In the genomic region with DNA sequence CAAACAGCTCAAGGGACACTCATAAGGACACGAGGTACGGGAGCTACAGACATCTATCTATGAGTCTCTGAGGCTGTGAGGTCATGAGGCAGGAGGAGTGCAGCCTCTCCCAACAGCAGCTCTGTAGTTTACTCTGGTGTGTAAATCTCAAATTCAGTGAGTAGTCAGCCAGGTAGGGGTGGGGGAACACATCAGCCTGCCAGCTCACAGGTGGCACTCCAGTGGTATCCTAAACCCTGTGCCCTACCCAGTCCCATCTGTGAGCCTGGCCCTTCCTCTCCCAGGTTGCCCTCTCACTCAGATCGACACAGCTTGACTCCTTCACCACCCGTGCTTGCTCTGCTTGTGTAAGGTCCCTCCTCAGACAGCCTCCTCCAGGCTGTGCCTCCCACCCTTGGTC, we compare ENCODE assay signal across 30 mouse cellular contexts.
DNase-seq lines count a peak whose midpoint lies in the region; ATAC-seq and TF ChIP-seq lines count a peak whose summit lies in the region.
"Had no signal": no experiment of that assay in that cellular context is flagged by ENCODE, and none has a peak within 500 bp of the region (broad histone marks: within the 10 kb centered on the region; RNA-seq: fewer than 3 reads in every experiment).

No protein-coding gene starts in this region.

- H3K4me3 ChIP-seq in heart, adult 2 months = no peak overlapping the region
- H3K4me3 ChIP-seq in heart, embryonic 14.5 days (ENCODE audit: control insufficient read depth in 1 of 2, insufficient read depth in 1 of 2, low read depth in 1 of 2, low read length in 2 of 2) = no peak overlapping the region
- no peak overlapping the region for H3K4me3 ChIP-seq in kidney, embryonic 15.5 days (replicated peaks)
- H3K4me3 ChIP-seq: embryonic facial prominence, embryonic 12.5 days; layer of hippocampus, adult 2 months; left cerebral cortex, adult 2 months; limb, embryonic 13.5 days; lung, embryonic 15.5 days; myocyte; neural tube, embryonic 12.5 days had no signal

- peaks cover 30% of the 10 kb centered on the region for H3K4me1 ChIP-seq in heart, adult 2 months (ENCODE audit: control insufficient read depth, insufficient read depth, low read length)
- peaks cover 33 to 35% of the 10 kb centered on the region in 2 experiments for H3K4me1 ChIP-seq in heart, embryonic 14.5 days (ENCODE audit: control insufficient read depth in 2 of 2, insufficient read depth in 2 of 2, low read length in 2 of 2)
- peaks cover 24% of the 10 kb centered on the region for H3K4me1 ChIP-seq in kidney, embryonic 15.5 days

- intact Hi-C loops in heart, adult 2 months (cut with DNase I) = no loop called here
- intact Hi-C loops in left cerebral cortex, postnatal 4 days (cut with DNase I) = no loop called here

- H3K27ac ChIP-seq in heart, adult 2 months = peak overlapping the region; percentile 88
- H3K27ac ChIP-seq in heart, embryonic 14.5 days (replicated peaks in 1 of 2; ENCODE audit: control insufficient read depth in 1 of 2, insufficient read depth in 1 of 2, low read depth in 2 of 2, low read length in 2 of 2) = peak overlapping the region; percentile 93 to 94
- no peak overlapping the region for H3K27ac ChIP-seq in kidney, embryonic 15.5 days
- H3K27ac ChIP-seq: embryonic facial prominence, embryonic 12.5 days; layer of hippocampus, adult 2 months; left cerebral cortex, adult 2 months; limb, embryonic 13.5 days; lung, embryonic 15.5 days; neural tube, embryonic 12.5 days; stomach, postnatal 0 days had no signal

- TF ChIP-seq POLR2A in heart, adult 2 months (IDR thresholded peaks at IDR 0.05; ENCODE audit: insufficient read depth, low read depth, low read length) = no peak

- H3K4me2 ChIP-seq in heart, embryonic 14.5 days (ENCODE audit: low read length) = no peak overlapping the region
- H3K4me2 ChIP-seq in kidney, embryonic 15.5 days = no peak overlapping the region
- H3K4me2 ChIP-seq: embryonic facial prominence, embryonic 12.5 days; limb, embryonic 13.5 days; liver, embryonic 11.5 days; lung, embryonic 15.5 days; midbrain, embryonic 11.5 days; neural tube, embryonic 12.5 days had no signal

- H3K27me3 ChIP-seq in heart, adult 2 months (ENCODE audit: control insufficient read depth, insufficient read depth, low read length) = no peaks in the 10 kb centered on the region
- no peaks in the 10 kb centered on the region for H3K27me3 ChIP-seq in heart, embryonic 14.5 days (ENCODE audit: control insufficient read depth, insufficient read depth, low read length)
- no peaks in the 10 kb centered on the region for H3K27me3 ChIP-seq in kidney, embryonic 15.5 days
- H3K27me3 ChIP-seq: embryonic facial prominence, embryonic 12.5 days; limb, embryonic 13.5 days; lung, embryonic 15.5 days; neural tube, embryonic 12.5 days had no signal

- peak overlapping the region; percentile 1; the same call in 1 of the 2 replicates for H3K9ac ChIP-seq in heart, adult 2 months (ENCODE audit: low read depth, low read length)
- peak overlapping the region; percentile 57 for H3K9ac ChIP-seq in heart, embryonic 14.5 days (ENCODE audit: low read length)
- H3K9ac ChIP-seq in kidney, embryonic 15.5 days = no peak overlapping the region
- H3K9ac ChIP-seq: embryonic facial prominence, embryonic 12.5 days; limb, embryonic 13.5 days; lung, embryonic 15.5 days; neural tube, embryonic 12.5 days had no signal

- no peaks in the 10 kb centered on the region for H3K36me3 ChIP-seq in heart, adult 2 months (ENCODE audit: control insufficient read depth, insufficient read depth, low read length)
- H3K36me3 ChIP-seq in heart, embryonic 14.5 days (ENCODE audit: control insufficient read depth, insufficient read depth, low read length) = no peaks in the 10 kb centered on the region
- no peaks in the 10 kb centered on the region for H3K36me3 ChIP-seq in kidney, embryonic 15.5 days
- H3K36me3 ChIP-seq: embryonic facial prominence, embryonic 12.5 days; limb, embryonic 13.5 days; lung, embryonic 15.5 days; neural tube, embryonic 12.5 days had no signal

- TF ChIP-seq CTCF in heart, adult 2 months (IDR thresholded peaks at IDR 0.05) = no peak

- no peak for DNase-seq in heart, adult 2 months
- no peak for DNase-seq in heart, adult 18-20 months
- no peak for DNase-seq in heart, adult 9 months (ENCODE audit: low spot score in 2 of 2)
- no peak for DNase-seq in kidney, adult 11 months
- no peak for DNase-seq in left cerebral cortex, postnatal 4 days
- DNase-seq: adrenal gland, postnatal 25 days; B cell, adult 2 months; cerebellum, adult 11-12 months; cerebellum, adult 9-11 months; embryo, embryonic 11 days; gastrocnemius, postnatal 25 days; kidney, adult 18-20 months; kidney, postnatal 36 days; right cerebral cortex, adult 18-20 months; right cerebral cortex, postnatal 4 days; thymus, adult 18-20 months; thymus, postnatal 25 days had no signal

- no peaks in the 10 kb centered on the region for H3K79me2 ChIP-seq in heart, adult 2 months (replicated peaks; ENCODE audit: control insufficient read depth, insufficient read depth, low read length)

- no peak for TF ChIP-seq EP300 in heart, adult 2 months (IDR thresholded peaks at IDR 0.05; ENCODE audit: insufficient read depth, low read depth, low read length)

- WGBS in heart, adult 2 months = 68% methylated on average over 4 of the region's 4 CpGs
- 60% methylated on average over 4 of the region's 4 CpGs for WGBS in heart, embryonic 14.5 days
- WGBS in kidney, embryonic 15.5 days = 70% methylated on average over 4 of the region's 4 CpGs

- no peak for ATAC-seq in heart, embryonic 14.5 days (ENCODE audit: insufficient number of reproducible peaks, insufficient read depth, low FRiP score, low read depth)
- 0 out of 2 replicates have a peak, but pooled peaks have one; percentile 22 for ATAC-seq in kidney, embryonic 15.5 days (replicated peaks; ENCODE audit: low FRiP score)
- ATAC-seq: inflammation-experienced regulatory T-cells, adult 6 months had no signal

- H3K9me3 ChIP-seq in heart, embryonic 14.5 days (ENCODE audit: control insufficient read depth, low read length) = peaks cover 2% of the 10 kb centered on the region; the same call in 1 of the 2 replicates
- no peaks in the 10 kb centered on the region for H3K9me3 ChIP-seq in kidney, embryonic 15.5 days (replicated peaks)
- H3K9me3 ChIP-seq: embryonic facial prominence, embryonic 12.5 days; limb, embryonic 13.5 days; lung, embryonic 15.5 days; neural tube, embryonic 12.5 days had no signal
